Mouse (Mus musculus): Measurements from ENCODE around the gene Olfr684. TPM values are rescaled to one million over a fixed set of nuclear protein-coding genes. Genes with fewer than 3 reads are reported as not detected.

The Olfr684 gene
- not detected in 2 replicates for polyA plus RNA-seq (2015; fragmentation: Nextera tagmentation; extraction: Ambion mirVana)

- Histone ChIP-seq H3K4me2 (ENCODE audit: low read length) (no peak within 1 kb of the TSS), H3K4me1 (ENCODE audit: control insufficient read depth, insufficient read depth, low read depth, low read length) (no peaks in the 10 kb centered on the region), H3K9me3 (ENCODE audit: control insufficient read depth, low read length) (no peaks in the 10 kb centered on the region), H3K27me3 (replicated peaks; ENCODE audit: control insufficient read depth, insufficient read depth, low read length) (no peaks in the 10 kb centered on the region), H3K4me3 (ENCODE audit: low read length) (no peak within 1 kb of the TSS), H3K27ac (ENCODE audit: low read depth, low read length) (no peak within 1 kb of the TSS), H3K36me3 (ENCODE audit: control insufficient read depth, insufficient read depth, low read length) (no peaks in the 10 kb centered on the region), H3K9ac (ENCODE audit: low read depth, low read length) (no peak within 1 kb of the TSS)
- no peak for ATAC-seq
- WGBS: 67% methylated on average over 1 of the region's 1 CpGs
These were observed at the start of gene Olfr684 for GRCm38 (mm10) chr7:105163553-105163952. Olfr684 (minus strand) TSS chr7:105163653.

GRCm38 (mm10) chr7:105207385-105207784 is 43.9 kb upstream of the Olfr684 start, which contains the start of gene Olfr686:
Olfr686 (minus strand) TSS chr7:105207485.
- Histone ChIP-seq H3K4me2 (ENCODE audit: low read length) (no peak within 1 kb of the TSS), H3K4me1 (ENCODE audit: control insufficient read depth, insufficient read depth, low read depth, low read length) (no peaks in the 10 kb centered on the region), H3K9ac (ENCODE audit: low read depth, low read length) (no peak within 1 kb of the TSS), H3K27me3 (replicated peaks; ENCODE audit: control insufficient read depth, insufficient read depth, low read length) (no peaks in the 10 kb centered on the region), H3K27ac (ENCODE audit: low read depth, low read length) (no peak within 1 kb of the TSS), H3K4me3 (ENCODE audit: low read length) (no peak within 1 kb of the TSS), H3K9me3 (ENCODE audit: control insufficient read depth, low read length) (no peaks in the 10 kb centered on the region), H3K36me3 (ENCODE audit: control insufficient read depth, insufficient read depth, low read length) (no peaks in the 10 kb centered on the region)
- ATAC-seq: no peak

- WGBS: 92% methylated on average over 1 of the region's 1 CpGs
- Histone ChIP-seq H3K4me3 (ENCODE audit: low read length) (no peak within 1 kb of the TSS), H3K36me3 (ENCODE audit: control insufficient read depth, insufficient read depth, low read length) (no peaks in the 10 kb centered on the region), H3K4me2 (ENCODE audit: low read length) (no peak within 1 kb of the TSS), H3K27ac (ENCODE audit: low read depth, low read length) (no peak within 1 kb of the TSS), H3K9me3 (ENCODE audit: control insufficient read depth, low read length) (no peaks in the 10 kb centered on the region), H3K4me1 (ENCODE audit: control insufficient read depth, insufficient read depth, low read depth, low read length) (no peaks in the 10 kb centered on the region), H3K27me3 (replicated peaks; ENCODE audit: control insufficient read depth, insufficient read depth, low read length) (no peaks in the 10 kb centered on the region), H3K9ac (ENCODE audit: low read depth, low read length) (no peak within 1 kb of the TSS)
- no peak for ATAC-seq
These were observed 22.5 kb upstream of the Olfr684 start, which contains the start of gene Olfr685 for GRCm38 (mm10) chr7:105185912-105186311. Olfr685 (minus strand) TSS chr7:105186012.

- H3K27ac ChIP-seq (ENCODE audit: low read depth, low read length): no peak overlapping the region
- WGBS: 57% methylated on average over 4 of the region's 4 CpGs
- no peak overlapping the region for H3K4me2 ChIP-seq (ENCODE audit: low read length)
- no peak overlapping the region for H3K9ac ChIP-seq (ENCODE audit: low read depth, low read length)
- H3K9me3 ChIP-seq (ENCODE audit: control insufficient read depth, low read length): no peaks in the 10 kb centered on the region
- H3K4me3 ChIP-seq (ENCODE audit: low read length): no peak overlapping the region
- H3K4me1 ChIP-seq (ENCODE audit: control insufficient read depth, insufficient read depth, low read depth, low read length): no peaks in the 10 kb centered on the region
- no peaks in the 10 kb centered on the region for H3K36me3 ChIP-seq (ENCODE audit: control insufficient read depth, insufficient read depth, low read length)
- H3K27me3 ChIP-seq (replicated peaks; ENCODE audit: control insufficient read depth, insufficient read depth, low read length): no peaks in the 10 kb centered on the region
- peak; percentile 79; the same call in 1 of the 2 replicates for ATAC-seq
These were observed 7.3 kb upstream of the Olfr684 start for GRCm38 (mm10) chr7:105170773-105171172.

GRCm38 (mm10) chr7:105146912-105147311 is 16.5 kb downstream of the Olfr684 start, which contains the start of gene Olfr683:
Olfr683 (minus strand) TSS chr7:105147012.
- 52% methylated on average over 1 of the region's 1 CpGs for WGBS
- H3K36me3 ChIP-seq (ENCODE audit: control insufficient read depth, insufficient read depth, low read length): no peaks in the 10 kb centered on the region
- no peaks in the 10 kb centered on the region for H3K4me1 ChIP-seq (ENCODE audit: control insufficient read depth, insufficient read depth, low read depth, low read length)

GRCm38 (mm10) chr7:105141275-105141674 is 22.2 kb downstream of the Olfr684 start:
- H3K27me3 ChIP-seq (replicated peaks; ENCODE audit: control insufficient read depth, insufficient read depth, low read length): no peaks in the 10 kb centered on the region
- no peaks in the 10 kb centered on the region for H3K36me3 ChIP-seq (ENCODE audit: control insufficient read depth, insufficient read depth, low read length)
- no peaks in the 10 kb centered on the region for H3K4me1 ChIP-seq (ENCODE audit: control insufficient read depth, insufficient read depth, low read depth, low read length)
- H3K9ac ChIP-seq (ENCODE audit: low read depth, low read length): no peak overlapping the region
- no peak overlapping the region for H3K4me2 ChIP-seq (ENCODE audit: low read length)
- no peak overlapping the region for H3K4me3 ChIP-seq (ENCODE audit: low read length)
- H3K27ac ChIP-seq (ENCODE audit: low read depth, low read length): no peak overlapping the region
- ATAC-seq: no peak
- no peaks in the 10 kb centered on the region for H3K9me3 ChIP-seq (ENCODE audit: control insufficient read depth, low read length)
- WGBS: 79% methylated on average over 2 of the region's 2 CpGs

More at GRCm38 (mm10) chr7:105146912-105147311, 16.5 kb downstream of the Olfr684 start, which contains the start of gene Olfr683:
- Histone ChIP-seq H3K9ac (ENCODE audit: low read depth, low read length) (no peak within 1 kb of the TSS), H3K4me3 (ENCODE audit: low read length) (no peak within 1 kb of the TSS), H3K9me3 (ENCODE audit: control insufficient read depth, low read length) (no peaks in the 10 kb centered on the region), H3K27ac (ENCODE audit: low read depth, low read length) (no peak within 1 kb of the TSS), H3K4me2 (ENCODE audit: low read length) (no peak within 1 kb of the TSS), H3K27me3 (replicated peaks; ENCODE audit: control insufficient read depth, insufficient read depth, low read length) (no peaks in the 10 kb centered on the region)
- ATAC-seq: no peak

- no peak within 1 kb of the TSS for H3K27ac ChIP-seq (ENCODE audit: low read depth, low read length)
- H3K9ac ChIP-seq (ENCODE audit: low read depth, low read length): no peak within 1 kb of the TSS
- no peaks in the 10 kb centered on the region for H3K27me3 ChIP-seq (replicated peaks; ENCODE audit: control insufficient read depth, insufficient read depth, low read length)
- no peak within 1 kb of the TSS for H3K4me2 ChIP-seq (ENCODE audit: low read length)
- no peak within 1 kb of the TSS for H3K4me3 ChIP-seq (ENCODE audit: low read length)
- ATAC-seq: no peak
- H3K36me3 ChIP-seq (ENCODE audit: control insufficient read depth, insufficient read depth, low read length): no peaks in the 10 kb centered on the region
- no peaks in the 10 kb centered on the region for H3K9me3 ChIP-seq (ENCODE audit: control insufficient read depth, low read length)
- H3K4me1 ChIP-seq (ENCODE audit: control insufficient read depth, insufficient read depth, low read depth, low read length): no peaks in the 10 kb centered on the region
These were observed 46.9 kb downstream of the Olfr684 start, which contains the start of gene Olfr681 for GRCm38 (mm10) chr7:105116536-105116935. Olfr681 (plus strand) TSS chr7:105116836.

Other genes starting within 250 kb of the Olfr684 start
- not detected in 2 replicates for gene Olfr667, start 242.2 kb downstream of the Olfr684 start, polyA plus RNA-seq (2015; fragmentation: Nextera tagmentation; extraction: Ambion mirVana)
- gene Olfr668, start 235.6 kb downstream of the Olfr684 start, polyA plus RNA-seq (2015; fragmentation: Nextera tagmentation; extraction: Ambion mirVana): not detected in 2 replicates
- not detected in 2 replicates for gene Olfr669, start 229.4 kb downstream of the Olfr684 start, polyA plus RNA-seq (2015; fragmentation: Nextera tagmentation; extraction: Ambion mirVana)
- gene Olfr670, start 201.0 kb downstream of the Olfr684 start, polyA plus RNA-seq (2015; fragmentation: Nextera tagmentation; extraction: Ambion mirVana): not detected in 2 replicates
- gene Olfr671, start 184.5 kb downstream of the Olfr684 start, polyA plus RNA-seq (2015; fragmentation: Nextera tagmentation; extraction: Ambion mirVana): not detected in 2 replicates
- gene Olfr672, start 161.6 kb downstream of the Olfr684 start, polyA plus RNA-seq (2015; fragmentation: Nextera tagmentation; extraction: Ambion mirVana): not detected in 2 replicates
- gene Olfr675, start 135.2 kb downstream of the Olfr684 start, polyA plus RNA-seq (2015; fragmentation: Nextera tagmentation; extraction: Ambion mirVana): not detected in 2 replicates
- gene Olfr676, start 131.0 kb downstream of the Olfr684 start, polyA plus RNA-seq (2015; fragmentation: Nextera tagmentation; extraction: Ambion mirVana): not detected in 2 replicates
- gene Olfr677, start 112.3 kb downstream of the Olfr684 start, polyA plus RNA-seq (2015; fragmentation: Nextera tagmentation; extraction: Ambion mirVana): not detected in 2 replicates
- not detected in 2 replicates for gene Olfr678, start 99.2 kb downstream of the Olfr684 start, polyA plus RNA-seq (2015; fragmentation: Nextera tagmentation; extraction: Ambion mirVana)
- gene Olfr679, start 82.4 kb downstream of the Olfr684 start, polyA plus RNA-seq (2015; fragmentation: Nextera tagmentation; extraction: Ambion mirVana): not detected in 2 replicates
- not detected in 2 replicates for gene Olfr680-ps1, start 70.8 kb downstream of the Olfr684 start, polyA plus RNA-seq (2015; fragmentation: Nextera tagmentation; extraction: Ambion mirVana)
- gene Olfr681, start 46.8 kb downstream of the Olfr684 start, polyA plus RNA-seq (2015; fragmentation: Nextera tagmentation; extraction: Ambion mirVana): not detected in 2 replicates
- gene Olfr683, start 16.6 kb downstream of the Olfr684 start, polyA plus RNA-seq (2015; fragmentation: Nextera tagmentation; extraction: Ambion mirVana): not detected in 2 replicates
- not detected in 2 replicates for gene Olfr685, start 22.4 kb upstream of the Olfr684 start, polyA plus RNA-seq (2015; fragmentation: Nextera tagmentation; extraction: Ambion mirVana)
- not detected in 2 replicates for gene Olfr686, start 43.8 kb upstream of the Olfr684 start, polyA plus RNA-seq (2015; fragmentation: Nextera tagmentation; extraction: Ambion mirVana)
- gene Olfr688, start 124.4 kb upstream of the Olfr684 start, polyA plus RNA-seq (2015; fragmentation: Nextera tagmentation; extraction: Ambion mirVana): not detected in 2 replicates
- not detected in 2 replicates for gene Olfr689, start 147.5 kb upstream of the Olfr684 start, polyA plus RNA-seq (2015; fragmentation: Nextera tagmentation; extraction: Ambion mirVana)
- gene Olfr690, start 170.5 kb upstream of the Olfr684 start, polyA plus RNA-seq (2015; fragmentation: Nextera tagmentation; extraction: Ambion mirVana): not detected in 2 replicates
- 0.18 and 0.44 TPM in 2 replicates for gene Olfr691, start 178.6 kb upstream of the Olfr684 start, polyA plus RNA-seq (2015; fragmentation: Nextera tagmentation; extraction: Ambion mirVana)
- not detected in 2 replicates for gene Olfr692, start 204.6 kb upstream of the Olfr684 start, polyA plus RNA-seq (2015; fragmentation: Nextera tagmentation; extraction: Ambion mirVana)
- gene Gm5901, start 211.4 kb upstream of the Olfr684 start, polyA plus RNA-seq (2015; fragmentation: Nextera tagmentation; extraction: Ambion mirVana): not detected in 2 replicates
- 43.4 and 43.7 TPM in 2 replicates for gene Fam160a2, start 236.4 kb upstream of the Olfr684 start, polyA plus RNA-seq (2015; fragmentation: Nextera tagmentation; extraction: Ambion mirVana)
- 0.17 TPM in 1 of 2 replicates, not detected in the other for gene Cnga4, start 240.9 kb upstream of the Olfr684 start, polyA plus RNA-seq (2015; fragmentation: Nextera tagmentation; extraction: Ambion mirVana)

Measured in hindbrain, embryonic 16.5 days (tissue).